Mouse (Mus musculus) neural tube, embryonic 15.5 days (tissue): Measurements from ENCODE around the gene Actr6. TPM values are rescaled to one million over a fixed set of nuclear protein-coding genes. Genes with fewer than 3 reads are reported as not detected.

Experiments used
- ATAC-seq: fragments of 200-750 bp; cut with Nextera tagmentation; 2 replicates; pipeline ENCODE4 v1.8.0; 2017; ENCODE audit warnings: mild to moderate bottlenecking, moderate TSS enrichment, moderate library complexity; ENCODE audit not compliant: low FRiP score
- H3K27ac ChIP-seq: fragments of 300-500 bp; sonication (generic); replicated peaks from 2 replicates; pipeline ENCODE4 v1.5.1; 2015; ENCODE audit warnings: mild to moderate bottlenecking, inconsistent platforms
- H3K27me3 ChIP-seq: fragments of 300-500 bp; sonication (generic); replicated peaks from 2 replicates; pipeline ENCODE4 v1.6.1; 2015; ENCODE audit warnings: inconsistent platforms
- H3K36me3 ChIP-seq: fragments of 300-500 bp; sonication (generic); 2 replicates; pipeline ENCODE4 v1.6.1; 2015; ENCODE audit warnings: inconsistent platforms
- H3K4me1 ChIP-seq: fragments of 300-500 bp; sonication (generic); 2 replicates; pipeline ENCODE4 v1.6.1; 2015; ENCODE audit warnings: inconsistent platforms
- H3K4me2 ChIP-seq: fragments of 300-500 bp; sonication (generic); 2 replicates; pipeline ENCODE4 v1.6.1; 2015; ENCODE audit warnings: inconsistent platforms, mild to moderate bottlenecking, moderate library complexity
- H3K4me3 ChIP-seq: fragments of 300-500 bp; sonication (generic); replicated peaks from 2 replicates; pipeline ENCODE4 v1.5.1; 2015; ENCODE audit warnings: mild to moderate bottlenecking, inconsistent platforms
- H3K9ac ChIP-seq: fragments of 300-500 bp; sonication (generic); replicated peaks from 2 replicates; pipeline ENCODE4 v1.6.1; 2015; ENCODE audit warnings: mild to moderate bottlenecking, inconsistent platforms
- H3K9me3 ChIP-seq: fragments of 300-500 bp; sonication (generic); replicated peaks from 2 replicates; pipeline ENCODE4 v1.6.1; 2016; ENCODE audit warnings: inconsistent platforms
- WGBS: fragments of 180-500 bp; shearing (Covaris S2); methylation state at CpG from one replicate; pipeline ENCODE4 v1.1.7; 2015; ENCODE audit warnings: mixed read lengths; 5-methylcytosine and 5-hydroxymethylcytosine counted together
- polyA plus RNA-seq: library from polyadenylated mRNA; unstranded; fragments of >200 nt; fragmentation: Nextera tagmentation; extraction: Ambion mirVana; gene quantifications from 2 replicates; pipeline ENCODE4 v1.2.1, GENCODE M21; 2015

Actr6 gene
- polyA plus RNA-seq, 1 experiment from 2014 or later: 67.6 TPM

GRCm38 (mm10) chr10:89667571-89667970, 64.5 kb downstream of the Actr6 start:
- Histone ChIP-seq H3K36me3 (0 out of 2 replicates have a peak, but pooled peaks cover 2% of the 10 kb centered on the region), H3K4me3 (no peak overlapping the region), H3K9ac (no peak overlapping the region), H3K4me2 (no peak overlapping the region), H3K27ac (no peak overlapping the region), H3K27me3 (no peaks in the 10 kb centered on the region), H3K9me3 (no peaks in the 10 kb centered on the region), H3K4me1 (no peaks in the 10 kb centered on the region)
- ATAC-seq: no peak
- 77% methylated on average over 7 of the region's 7 CpGs for WGBS

GRCm38 (mm10) chr10:89665679-89666078, 66.4 kb downstream of the Actr6 start:
- Histone ChIP-seq H3K4me2 (no peak overlapping the region), H3K4me3 (no peak overlapping the region), H3K9ac (no peak overlapping the region), H3K9me3 (no peaks in the 10 kb centered on the region), H3K27me3 (no peaks in the 10 kb centered on the region), H3K27ac (no peak overlapping the region), H3K4me1 (no peaks in the 10 kb centered on the region), H3K36me3 (peaks cover 9% of the 10 kb centered on the region)
- WGBS: 90% methylated on average over 9 of the region's 9 CpGs
- ATAC-seq: no peak

GRCm38 (mm10) chr10:89664977-89665645, 67.0 kb downstream of the Actr6 start:
- Histone ChIP-seq H3K27me3 (no peaks in the 10 kb centered on the region), H3K4me2 (no peak overlapping the region), H3K9me3 (no peaks in the 10 kb centered on the region), H3K4me3 (no peak overlapping the region), H3K27ac (no peak overlapping the region), H3K9ac (no peak overlapping the region), H3K36me3 (peaks cover 12% of the 10 kb centered on the region), H3K4me1 (no peaks in the 10 kb centered on the region)
- no peak for ATAC-seq
- WGBS: 93% methylated on average over 8 of the region's 8 CpGs

Other genes starting within 250 kb of the Actr6 start
- 3.1 TPM in 1 of 2 replicates, not detected in the other for gene Nr1h4, start 198.7 kb downstream of the Actr6 start, polyA plus RNA-seq
- gene Slc17a8, start 111.0 kb downstream of the Actr6 start, polyA plus RNA-seq: 0.54 and 0.68 TPM in 2 replicates
- gene Scyl2, start 46.0 kb downstream of the Actr6 start, polyA plus RNA-seq: 6.7 and 7.8 TPM in 2 replicates
- gene Uhrf1bp1l, start 12.7 kb upstream of the Actr6 start, polyA plus RNA-seq: 28.9 and 29.3 TPM in 2 replicates
- 59.0 and 76.0 TPM in 2 replicates for gene Anks1b, start 141.2 kb upstream of the Actr6 start, polyA plus RNA-seq